Mouse (Mus musculus): ENCODE data around the gene Slc6a14. TPM values are rescaled to one million over a fixed set of nuclear protein-coding genes. Genes with fewer than 3 reads are reported as not detected.

The Slc6a14 gene
- total RNA-seq (2014; rRNA removed; ENCODE audit: low replicate concordance) (0.70 TPM in 1 of 2 replicates, not detected in the other), polyA plus RNA-seq (2015; fragmentation: Nextera tagmentation; extraction: Ambion mirVana) (0.20 and 0.27 TPM in 2 replicates)

GRCm38 (mm10) chrX:21714829-21715228 is at the start of gene Slc6a14:
TSS of gene Slc6a14 (plus strand) at chrX:21714896.
- no peaks in the 10 kb centered on the region for H3K36me3 ChIP-seq (replicated peaks; ENCODE audit: control insufficient read depth, insufficient read depth, low read length)
- no peaks in the 10 kb centered on the region for H3K27me3 ChIP-seq (ENCODE audit: control insufficient read depth, insufficient read depth, low read length)
- no peaks in the 10 kb centered on the region for H3K9me3 ChIP-seq (replicated peaks; ENCODE audit: control insufficient read depth, low read length)
- no peak for TF ChIP-seq EP300 (IDR thresholded peaks at IDR 0.05; ENCODE audit: low read depth)
- no peak for TF ChIP-seq CTCF (IDR thresholded peaks at IDR 0.05; ENCODE audit: low read depth)
- no peak within 1 kb of the TSS for H3K4me2 ChIP-seq (ENCODE audit: low read depth, low read length)
- no peak for DNase-seq (ENCODE audit: low spot score)
- no peak for ATAC-seq (ENCODE audit: insufficient read depth, low read depth)
- no peaks in the 10 kb centered on the region for H3K4me1 ChIP-seq (ENCODE audit: control insufficient read depth, insufficient read depth)
- no peak within 1 kb of the TSS for H3K27ac ChIP-seq (ENCODE audit: low read depth)
- no peak within 1 kb of the TSS for H3K9ac ChIP-seq (replicated peaks; ENCODE audit: low read depth, low read length)
- 54% methylated on average over 7 of the region's 7 CpGs for WGBS
- no peak within 1 kb of the TSS for H3K4me3 ChIP-seq (ENCODE audit: low read depth, low read length)

DNA sequence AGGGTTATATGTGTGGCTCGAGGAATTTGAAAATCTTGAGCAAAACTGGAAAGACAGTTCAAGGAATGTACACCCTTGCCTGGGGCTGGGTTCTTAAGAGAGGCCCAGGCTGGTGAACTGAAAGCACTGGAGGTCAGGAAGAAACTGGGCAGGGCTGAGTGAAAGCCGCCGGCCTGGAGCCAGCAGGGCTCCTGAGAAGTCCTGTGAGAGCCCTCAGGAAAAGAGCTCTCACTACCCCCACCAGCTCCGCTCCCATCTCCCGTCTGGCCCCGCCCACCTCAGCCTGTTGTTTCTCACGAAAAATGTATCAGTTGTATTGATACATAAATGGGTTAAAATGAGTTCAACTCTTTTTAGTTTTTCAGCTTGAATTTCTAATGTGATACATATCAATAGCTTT is 43.8 kb upstream of the Slc6a14 start:
- no peak overlapping the region for H3K4me2 ChIP-seq (ENCODE audit: low read depth, low read length)
- 20% methylated on average over 7 of the region's 7 CpGs for WGBS
- no peaks in the 10 kb centered on the region for H3K9me3 ChIP-seq (replicated peaks; ENCODE audit: control insufficient read depth, low read length)
- DNase-seq (ENCODE audit: low spot score) (no peak), ATAC-seq (ENCODE audit: insufficient read depth, low read depth) (no peak)
- no peak overlapping the region for H3K4me3 ChIP-seq (ENCODE audit: low read depth, low read length)
- H3K27me3 ChIP-seq (ENCODE audit: control insufficient read depth, insufficient read depth, low read length): no peaks in the 10 kb centered on the region
- no peaks in the 10 kb centered on the region for H3K36me3 ChIP-seq (replicated peaks; ENCODE audit: control insufficient read depth, insufficient read depth, low read length)
- no peak overlapping the region for H3K27ac ChIP-seq (ENCODE audit: low read depth)
- TF ChIP-seq EP300 (IDR thresholded peaks at IDR 0.05; ENCODE audit: low read depth) (no peak), CTCF (IDR thresholded peaks at IDR 0.05; ENCODE audit: low read depth) (no peak)
- H3K4me1 ChIP-seq (ENCODE audit: control insufficient read depth, insufficient read depth): no peaks in the 10 kb centered on the region
- H3K9ac ChIP-seq (replicated peaks; ENCODE audit: low read depth, low read length): no peak overlapping the region

- Histone ChIP-seq H3K9me3 (replicated peaks; ENCODE audit: control insufficient read depth, low read length) (no peaks in the 10 kb centered on the region), H3K27ac (ENCODE audit: low read depth) (no peak overlapping the region), H3K4me2 (ENCODE audit: low read depth, low read length) (no peak overlapping the region), H3K9ac (replicated peaks; ENCODE audit: low read depth, low read length) (no peak overlapping the region), H3K4me3 (ENCODE audit: low read depth, low read length) (no peak overlapping the region), H3K27me3 (ENCODE audit: control insufficient read depth, insufficient read depth, low read length) (no peaks in the 10 kb centered on the region), H3K36me3 (replicated peaks; ENCODE audit: control insufficient read depth, insufficient read depth, low read length) (no peaks in the 10 kb centered on the region), H3K4me1 (ENCODE audit: control insufficient read depth, insufficient read depth) (no peaks in the 10 kb centered on the region)
- TF ChIP-seq CTCF (IDR thresholded peaks at IDR 0.05; ENCODE audit: low read depth): no peak
- TF ChIP-seq EP300 (IDR thresholded peaks at IDR 0.05; ENCODE audit: low read depth): no peak
- no peak for ATAC-seq (ENCODE audit: insufficient read depth, low read depth)
- DNase-seq (ENCODE audit: low spot score): no peak
- WGBS: 70% methylated on average over 6 of the region's 6 CpGs
Observed at GRCm38 (mm10) chrX:21695220-21695619, 19.5 kb upstream of the Slc6a14 start.

GRCm38 (mm10) chrX:21695687-21696086 is 19.0 kb upstream of the Slc6a14 start:
- Histone ChIP-seq H3K27me3 (ENCODE audit: control insufficient read depth, insufficient read depth, low read length) (no peaks in the 10 kb centered on the region), H3K36me3 (replicated peaks; ENCODE audit: control insufficient read depth, insufficient read depth, low read length) (no peaks in the 10 kb centered on the region), H3K4me1 (ENCODE audit: control insufficient read depth, insufficient read depth) (no peaks in the 10 kb centered on the region), H3K9ac (replicated peaks; ENCODE audit: low read depth, low read length) (no peak overlapping the region), H3K4me3 (ENCODE audit: low read depth, low read length) (no peak overlapping the region), H3K27ac (ENCODE audit: low read depth) (no peak overlapping the region), H3K4me2 (ENCODE audit: low read depth, low read length) (no peak overlapping the region), H3K9me3 (replicated peaks; ENCODE audit: control insufficient read depth, low read length) (no peaks in the 10 kb centered on the region)
- ATAC-seq (ENCODE audit: insufficient read depth, low read depth) (no peak), DNase-seq (ENCODE audit: low spot score) (no peak)
- no peak for TF ChIP-seq EP300 (IDR thresholded peaks at IDR 0.05; ENCODE audit: low read depth)
- TF ChIP-seq CTCF (IDR thresholded peaks at IDR 0.05; ENCODE audit: low read depth): no peak
- WGBS: 70% methylated on average over 3 of the region's 3 CpGs

- no peak for ATAC-seq (ENCODE audit: insufficient read depth, low read depth)
Observed at GRCm38 (mm10) chrX:21701646-21702045, 13.1 kb upstream of the Slc6a14 start.

DNA sequence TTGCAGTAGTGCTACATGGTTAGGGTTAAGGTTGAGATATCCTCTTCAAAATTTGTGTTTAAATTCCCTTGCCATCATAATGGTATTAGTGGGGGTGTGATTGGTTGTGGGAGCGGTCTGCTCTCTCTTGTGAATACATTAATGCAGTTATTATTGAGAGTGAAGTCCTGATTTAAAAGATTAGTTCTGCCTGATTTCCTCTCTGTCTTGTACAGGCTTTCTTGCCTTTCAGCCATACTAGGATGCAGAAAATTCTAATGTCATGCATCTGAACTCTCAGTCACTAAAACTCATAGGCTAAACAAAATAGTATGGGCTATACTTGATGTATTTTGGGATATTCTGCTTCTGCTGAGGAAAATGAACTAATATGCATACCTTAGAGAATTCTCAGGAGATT is 10.2 kb upstream of the Slc6a14 start:
- Histone ChIP-seq H3K4me1 (ENCODE audit: control insufficient read depth, insufficient read depth) (no peaks in the 10 kb centered on the region), H3K9me3 (replicated peaks; ENCODE audit: control insufficient read depth, low read length) (no peaks in the 10 kb centered on the region), H3K4me2 (ENCODE audit: low read depth, low read length) (no peak overlapping the region), H3K4me3 (ENCODE audit: low read depth, low read length) (no peak overlapping the region), H3K27ac (ENCODE audit: low read depth) (no peak overlapping the region), H3K36me3 (replicated peaks; ENCODE audit: control insufficient read depth, insufficient read depth, low read length) (no peaks in the 10 kb centered on the region), H3K27me3 (ENCODE audit: control insufficient read depth, insufficient read depth, low read length) (no peaks in the 10 kb centered on the region), H3K9ac (replicated peaks; ENCODE audit: low read depth, low read length) (no peak overlapping the region)
- ATAC-seq (ENCODE audit: insufficient read depth, low read depth) (no peak), DNase-seq (ENCODE audit: low spot score) (no peak)
- TF ChIP-seq CTCF (IDR thresholded peaks at IDR 0.05; ENCODE audit: low read depth) (no peak), EP300 (IDR thresholded peaks at IDR 0.05; ENCODE audit: low read depth) (no peak)
- WGBS: 76% methylated on average over 1 of the region's 1 CpGs

More at GRCm38 (mm10) chrX:21701646-21702045, 13.1 kb upstream of the Slc6a14 start:
- Histone ChIP-seq H3K27ac (ENCODE audit: low read depth) (no peak overlapping the region), H3K36me3 (replicated peaks; ENCODE audit: control insufficient read depth, insufficient read depth, low read length) (no peaks in the 10 kb centered on the region), H3K4me2 (ENCODE audit: low read depth, low read length) (no peak overlapping the region), H3K9me3 (replicated peaks; ENCODE audit: control insufficient read depth, low read length) (no peaks in the 10 kb centered on the region), H3K4me3 (ENCODE audit: low read depth, low read length) (no peak overlapping the region), H3K9ac (replicated peaks; ENCODE audit: low read depth, low read length) (no peak overlapping the region), H3K27me3 (ENCODE audit: control insufficient read depth, insufficient read depth, low read length) (no peaks in the 10 kb centered on the region), H3K4me1 (ENCODE audit: control insufficient read depth, insufficient read depth) (no peaks in the 10 kb centered on the region)
- TF ChIP-seq EP300 (IDR thresholded peaks at IDR 0.05; ENCODE audit: low read depth) (no peak), CTCF (IDR thresholded peaks at IDR 0.05; ENCODE audit: low read depth) (no peak)
- 61% methylated on average over 4 of the region's 4 CpGs for whole genome bisulfite sequencing
- no peak for DNase-seq (ENCODE audit: low spot score)
